Mouse (Mus musculus) myocyte (in vitro differentiated cells): Measurements from ENCODE around the gene Mtmr3. TPM values are rescaled to one million over a fixed set of nuclear protein-coding genes. Genes with fewer than 3 reads are reported as not detected.

Source experiments
- H3K27me3 ChIP-seq: one replicate; pipeline ENCODE4 v1.6.1; 2011; ENCODE audit not compliant: control insufficient read depth, insufficient read depth, insufficient read length
- H3K36me3 ChIP-seq: one replicate; pipeline ENCODE4 v1.6.1; 2011; ENCODE audit not compliant: control insufficient read depth, insufficient read depth
- H3K4me2 ChIP-seq: one replicate; pipeline ENCODE4 v1.6.1; 2011; ENCODE audit warnings: low read depth, control low read depth
- H3K4me3 ChIP-seq: one replicate; pipeline ENCODE4 v1.5.1; 2011; ENCODE audit warnings: mild to moderate bottlenecking, control low read depth, moderate library complexity
- H3K79me2 ChIP-seq: one replicate; pipeline ENCODE4 v1.6.1; 2011; ENCODE audit not compliant: control insufficient read depth, insufficient read depth
- H3ac ChIP-seq: one replicate; pipeline ENCODE4 v1.6.1; 2011; ENCODE audit not compliant: control insufficient read depth, insufficient read length
- CEBPB ChIP-seq: IDR thresholded peaks from 2 replicates; pipeline ENCODE4 v1.6.1; 2011; ENCODE audit warnings: mild to moderate bottlenecking, moderate library complexity; ENCODE audit not compliant: poor library complexity, insufficient read depth, severe bottlenecking
- E2F4 ChIP-seq: IDR thresholded peaks from one replicate; pipeline ENCODE4 v1.6.1; 2011; ENCODE audit warnings: mild to moderate bottlenecking, control low read depth, moderate library complexity; ENCODE audit not compliant: insufficient read depth
- MAX ChIP-seq: IDR thresholded peaks from one replicate; pipeline ENCODE4 v1.6.1; 2011; ENCODE audit warnings: low read depth, mild to moderate bottlenecking, control low read depth
- MYOD1 ChIP-seq, 3 experiments: IDR thresholded peaks; one replicate each; pipeline ENCODE4 v1.6.1; 2011; ENCODE audit warnings: control low read depth in 2 of 3, low read depth in 2 of 3, mild to moderate bottlenecking in 2 of 3, moderate library complexity in 1 of 3; ENCODE audit not compliant: insufficient read length in 2 of 3, control insufficient read depth in 1 of 3
- MYOG ChIP-seq, 3 experiments: IDR thresholded peaks; one replicate each; pipeline ENCODE4 v1.6.1; 2011; ENCODE audit warnings: control low read depth in 2 of 3, low read depth in 2 of 3, mild to moderate bottlenecking in 2 of 3; ENCODE audit not compliant: insufficient read length in 2 of 3, control insufficient read depth in 1 of 3, insufficient read depth in 1 of 3
- POLR2A ChIP-seq: IDR thresholded peaks from one replicate; pipeline ENCODE4 v1.6.1; 2011; ENCODE audit warnings: low read depth, mild to moderate bottlenecking, control low read depth, moderate library complexity; ENCODE audit not compliant: insufficient read length
- POLR2AphosphoS2 ChIP-seq: IDR thresholded peaks from one replicate; pipeline ENCODE4 v1.6.1; 2011; ENCODE audit warnings: low read depth, control low read depth; ENCODE audit not compliant: insufficient read length
- REST ChIP-seq: IDR thresholded peaks from one replicate; pipeline ENCODE4 v1.6.1; 2011; ENCODE audit warnings: mild to moderate bottlenecking, control low read depth, moderate library complexity; ENCODE audit not compliant: insufficient read depth, insufficient read length
- SRF ChIP-seq: IDR thresholded peaks from one replicate; pipeline ENCODE4 v1.6.1; 2011; ENCODE audit warnings: low read depth; ENCODE audit not compliant: control insufficient read depth, insufficient read length
- TCF12 ChIP-seq: IDR thresholded peaks from one replicate; pipeline ENCODE4 v1.6.1; 2011; ENCODE audit warnings: mild to moderate bottlenecking, control low read depth; ENCODE audit not compliant: poor library complexity, insufficient read depth, severe bottlenecking
- TCF3 ChIP-seq: IDR thresholded peaks from one replicate; pipeline ENCODE4 v1.6.1; 2011; ENCODE audit warnings: low read depth, control low read depth; ENCODE audit not compliant: insufficient read length
- USF1 ChIP-seq: IDR thresholded peaks from one replicate; pipeline ENCODE4 v1.6.1; 2011; ENCODE audit warnings: low read depth, mild to moderate bottlenecking, control low read depth, moderate library complexity
- polyA plus RNA-seq: library from polyadenylated mRNA; unstranded; fragments of >200 nt; fragmentation: generic; extraction: Trizol; gene quantifications from one replicate; pipeline ENCODE4 v1.2.1, GENCODE M21; 2012; ENCODE audit warnings: missing spikeins

The Mtmr3 gene
- polyA plus RNA-seq, 1 experiment, result 26.9 TPM

DNA sequence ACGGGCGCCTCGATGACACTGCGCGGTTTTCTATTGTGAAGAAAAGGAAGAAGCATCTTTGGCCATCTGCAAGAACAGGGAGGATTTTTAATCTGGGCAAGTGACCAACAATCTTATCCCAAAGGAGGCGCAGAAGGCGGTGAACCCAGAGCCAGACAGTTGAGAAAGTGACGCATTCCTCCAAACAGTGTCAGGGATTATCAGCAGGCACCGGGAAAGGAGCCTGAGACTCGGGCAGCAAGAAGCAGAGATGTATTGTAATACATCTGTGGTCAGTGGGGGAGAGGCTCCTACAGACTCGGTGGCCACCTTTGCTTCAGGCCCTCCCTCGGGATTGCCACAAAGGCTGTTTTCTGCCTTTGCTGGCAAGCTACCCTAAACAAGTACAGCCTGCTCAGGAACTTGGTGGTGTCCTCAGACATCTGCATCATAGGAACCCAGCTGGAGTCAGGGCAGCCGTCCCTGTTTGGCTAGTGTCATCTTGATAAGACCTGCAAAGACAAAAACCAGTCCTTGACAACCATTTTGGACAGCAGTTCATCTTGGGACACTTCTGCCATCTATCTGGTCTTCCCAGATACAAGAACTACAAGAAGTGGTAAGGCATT is 25.9 kb upstream of the Mtmr3 start:
- Histone ChIP-seq H3ac (no peak overlapping the region), H3K79me2 (no peaks in the 10 kb centered on the region), H3K27me3 (no peaks in the 10 kb centered on the region), H3K4me3 (no peak overlapping the region), H3K4me2 (no peak overlapping the region), H3K36me3 (no peaks in the 10 kb centered on the region)
- TF ChIP-seq TCF12 (no peak), MYOG (IDR thresholded peaks at IDR 0.05; ENCODE audit: control insufficient read depth in 1 of 3, insufficient read depth in 1 of 3, insufficient read length in 2 of 3, low read depth in 2 of 3) (no peak), REST (no peak), MYOD1 (IDR thresholded peaks at IDR 0.05; ENCODE audit: control insufficient read depth in 1 of 3, insufficient read length in 2 of 3, low read depth in 2 of 3) (no peak), POLR2A (no peak), E2F4 (no peak), CEBPB (no peak), POLR2AphosphoS2 (no peak), SRF (no peak), USF1 (no peak), MAX (no peak), TCF3 (no peak)

DNA sequence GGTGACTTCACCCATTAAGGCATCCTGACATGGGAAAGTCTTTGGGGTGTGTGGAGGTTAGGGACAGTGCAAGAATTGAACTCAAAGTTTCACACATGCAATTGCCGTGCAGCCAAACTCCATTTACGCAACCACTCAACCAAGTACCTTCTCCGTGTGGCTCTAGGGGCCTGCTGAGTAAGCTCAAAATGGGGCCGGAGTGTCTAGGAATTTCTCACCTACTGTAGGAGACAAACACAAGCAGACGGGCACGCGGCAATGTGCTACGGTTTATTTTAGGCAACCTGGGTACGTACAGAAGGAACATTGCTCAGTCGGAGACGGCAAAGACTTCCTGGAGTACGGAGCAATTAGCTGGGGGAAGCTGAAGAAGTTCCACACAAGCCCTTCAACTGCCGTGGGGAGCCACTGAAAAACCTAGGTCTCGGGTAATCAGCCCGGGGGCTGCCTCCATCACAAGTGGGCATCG is 25.4 kb upstream of the Mtmr3 start, which contains the start of gene Gm11032:
Gm11032 (plus strand) TSS at position 51 of the 469 bp plus-strand sequence.
- H3K27me3 ChIP-seq, result no peaks in the 10 kb centered on the region
- H3K79me2 ChIP-seq, result no peaks in the 10 kb centered on the region
- no peaks in the 10 kb centered on the region for H3K36me3 ChIP-seq
- no peak within 1 kb of the TSS for H3K4me3 ChIP-seq
- no peak within 1 kb of the TSS for H3K4me2 ChIP-seq
- H3ac ChIP-seq, result no peak within 1 kb of the TSS
- TF ChIP-seq E2F4 (no peak), POLR2AphosphoS2 (no peak), TCF12 (no peak), MAX (no peak), USF1 (no peak), CEBPB (no peak), MYOG (IDR thresholded peaks at IDR 0.05; ENCODE audit: control insufficient read depth in 1 of 3, insufficient read depth in 1 of 3, insufficient read length in 2 of 3, low read depth in 2 of 3) (no peak), POLR2A (no peak), REST (no peak), MYOD1 (IDR thresholded peaks at IDR 0.05; ENCODE audit: control insufficient read depth in 1 of 3, insufficient read length in 2 of 3, low read depth in 2 of 3) (no peak), SRF (no peak)

DNA sequence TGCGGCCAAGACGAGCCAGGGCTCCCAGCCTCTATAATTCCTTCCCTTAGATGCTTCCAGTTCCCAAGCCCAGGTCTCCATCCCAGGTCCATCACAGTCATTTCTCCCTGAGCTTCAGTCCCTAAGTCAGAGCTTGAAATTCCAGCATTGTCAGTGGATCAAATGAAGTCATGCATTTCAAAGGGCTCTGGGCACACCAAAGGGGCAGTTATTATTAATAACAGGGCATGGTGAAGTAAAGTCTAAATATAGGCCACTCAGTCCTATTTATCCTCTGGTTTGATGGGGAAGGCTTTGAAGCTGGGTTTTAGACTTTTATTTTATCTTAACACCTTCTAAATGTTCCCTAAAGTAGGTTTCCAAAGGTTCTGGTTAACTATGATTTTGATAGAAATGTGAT is 17.2 kb upstream of the Mtmr3 start:
- Histone ChIP-seq H3K36me3 (no peaks in the 10 kb centered on the region), H3K4me3 (no peak overlapping the region), H3K27me3 (no peaks in the 10 kb centered on the region), H3K79me2 (no peaks in the 10 kb centered on the region), H3ac (no peak overlapping the region), H3K4me2 (no peak overlapping the region)
- no peak for TF ChIP-seq MYOD1 (IDR thresholded peaks at IDR 0.05; ENCODE audit: control insufficient read depth in 1 of 3, insufficient read length in 2 of 3, low read depth in 2 of 3)
- TF ChIP-seq TCF12, result no peak
- TF ChIP-seq SRF, result no peak
- no peak for TF ChIP-seq POLR2AphosphoS2
- no peak for TF ChIP-seq TCF3
- no peak for TF ChIP-seq MYOG (IDR thresholded peaks at IDR 0.05; ENCODE audit: control insufficient read depth in 1 of 3, insufficient read depth in 1 of 3, insufficient read length in 2 of 3, low read depth in 2 of 3)
- TF ChIP-seq MAX, result no peak
- no peak for TF ChIP-seq CEBPB

DNA sequence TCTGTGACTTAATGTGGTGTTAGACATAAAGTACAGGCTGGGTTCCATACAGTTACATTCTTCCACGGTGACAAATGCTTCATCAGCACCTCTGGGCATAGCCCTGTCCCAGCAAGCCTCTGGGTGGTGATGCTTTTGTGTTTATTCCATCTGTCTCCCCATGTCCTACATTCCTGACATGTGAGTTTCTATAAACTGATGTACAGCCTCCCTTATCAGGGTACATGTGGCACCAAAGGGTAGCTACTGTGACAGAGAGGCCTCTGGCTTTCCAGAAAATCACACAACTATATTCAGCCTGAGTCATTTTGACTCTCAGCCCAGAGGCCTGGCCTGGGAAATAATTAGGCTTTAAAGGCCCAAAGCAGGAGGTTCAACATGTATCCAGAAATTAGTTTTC is 11.9 kb upstream of the Mtmr3 start:
- H3K4me3 ChIP-seq, result no peak overlapping the region
- H3ac ChIP-seq, result no peak overlapping the region
- TF ChIP-seq MYOD1 (IDR thresholded peaks at IDR 0.05; ENCODE audit: control insufficient read depth in 1 of 3, insufficient read length in 2 of 3, low read depth in 2 of 3) (peak; percentile 18 to 47 (median 40)), MAX (no peak), POLR2A (no peak), POLR2AphosphoS2 (no peak), REST (no peak)
- H3K4me2 ChIP-seq, result peak overlapping the region; percentile 33
- H3K36me3 ChIP-seq, result no peaks in the 10 kb centered on the region
- no peaks in the 10 kb centered on the region for H3K27me3 ChIP-seq
- no peaks in the 10 kb centered on the region for H3K79me2 ChIP-seq

DNA sequence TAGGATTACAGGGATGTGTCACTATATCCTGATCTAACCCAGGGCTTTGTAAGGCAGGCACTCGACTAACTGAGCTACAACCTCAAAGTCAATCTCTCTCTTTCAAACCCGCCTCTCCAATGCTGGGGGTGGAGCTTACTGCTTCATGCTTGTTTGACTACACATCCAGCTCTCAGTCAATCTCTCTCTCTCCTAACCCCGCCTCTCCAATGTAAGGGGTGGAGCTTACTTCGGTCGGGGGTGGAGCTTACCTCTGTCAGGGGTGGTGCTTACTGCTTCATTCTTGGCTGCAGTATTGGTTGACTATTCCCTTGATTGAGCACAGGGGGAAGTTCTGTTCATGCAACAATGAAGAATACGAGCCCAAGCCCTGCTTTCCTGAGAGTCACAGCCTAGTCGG is 10.8 kb upstream of the Mtmr3 start:
- TF ChIP-seq SRF (no peak), POLR2A (no peak), USF1 (no peak), CEBPB (no peak), TCF3 (no peak), MYOG (IDR thresholded peaks at IDR 0.05; ENCODE audit: control insufficient read depth in 1 of 3, insufficient read depth in 1 of 3, insufficient read length in 2 of 3, low read depth in 2 of 3) (no peak), E2F4 (no peak), TCF12 (no peak), MYOD1 (IDR thresholded peaks at IDR 0.05; ENCODE audit: control insufficient read depth in 1 of 3, insufficient read length in 2 of 3, low read depth in 2 of 3) (no peak), MAX (no peak), POLR2AphosphoS2 (no peak), REST (no peak)
- no peaks in the 10 kb centered on the region for H3K36me3 ChIP-seq
- no peaks in the 10 kb centered on the region for H3K27me3 ChIP-seq
- no peak overlapping the region for H3K4me3 ChIP-seq
- no peak overlapping the region for H3K4me2 ChIP-seq
- no peaks in the 10 kb centered on the region for H3K79me2 ChIP-seq
- H3ac ChIP-seq, result no peak overlapping the region
